Mouse (Mus musculus) kidney, adult 2 months (tissue): ENCODE measurements around the gene Pank1.

Experiments used
- CTCF ChIP-seq: fragments of 200-500 bp; conservative IDR thresholded peaks from 2 replicates; pipeline ENCODE4 v1.5.1; 2011; ENCODE audit warnings: low read depth, mild to moderate bottlenecking, control low read depth, low read length, moderate library complexity, mixed read lengths; ENCODE audit not compliant: insufficient read depth, insufficient read length
- POLR2A ChIP-seq: fragments of 200-500 bp; IDR thresholded peaks from one replicate; pipeline ENCODE4 v1.6.1; 2011; ENCODE audit warnings: low read depth, low read length, control low read depth

DNA sequence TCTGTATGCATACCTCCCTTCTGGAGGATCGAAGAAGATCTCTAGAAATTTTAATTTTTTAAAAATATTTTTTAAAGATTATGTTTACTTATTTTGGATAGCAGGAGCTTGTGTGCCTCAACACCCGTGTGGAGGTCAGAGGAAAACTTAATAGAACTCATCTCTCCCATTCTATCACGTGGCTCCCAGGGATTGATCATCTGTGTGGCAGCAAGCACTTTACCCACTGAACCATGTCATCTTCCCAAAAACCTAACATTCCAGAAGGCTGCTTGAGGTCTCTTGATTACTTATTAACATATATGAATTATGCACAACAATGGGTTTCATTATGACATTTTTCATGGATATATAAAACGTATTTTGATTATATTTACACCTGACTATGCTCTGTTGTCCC is 82.9 kb downstream of the Pank1 start:
- TF ChIP-seq CTCF (no peak), POLR2A (no peak)
